Mouse (Mus musculus): ENCODE measurements around the gene Cers5.

DNA sequence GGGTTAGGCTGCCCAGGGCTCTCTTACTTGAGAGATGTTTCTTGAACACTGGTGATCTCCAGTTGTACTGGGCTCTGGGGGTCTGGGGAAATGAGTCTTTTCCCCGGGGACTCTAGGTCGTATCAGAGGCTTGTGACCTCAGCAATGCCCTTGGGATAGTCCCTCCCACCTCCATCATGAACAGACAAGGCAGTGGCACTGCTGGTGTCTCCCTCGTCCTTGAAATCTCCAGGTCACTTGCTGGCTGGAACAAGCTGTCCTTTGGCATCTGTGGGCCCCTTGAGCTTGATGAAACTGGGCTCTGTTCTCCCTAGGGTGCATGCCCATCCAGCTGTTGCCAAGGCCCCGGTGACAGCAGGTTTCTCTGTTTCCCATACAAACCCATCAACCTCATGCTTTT, 58.5 kb downstream of the Cers5 start:
- no peak for TF ChIP-seq CTCF (IDR thresholded peaks at IDR 0.05; ENCODE audit: insufficient read depth, low read depth, low read length)
- TF ChIP-seq POLR2A (IDR thresholded peaks at IDR 0.05; ENCODE audit: insufficient read depth, low read depth, low read length) = no peak
